Mouse (Mus musculus): ENCODE results near the gene Ncapd2. TPM values are rescaled to one million over a fixed set of nuclear protein-coding genes. Genes with fewer than 3 reads are reported as not detected.
A peak's percentile ranks its signal among the peaks of the same experiment; 100 is the strongest.

Gene Ncapd2
- polyA plus RNA-seq, 1 experiment: 21.6 TPM

- DNase-seq (ENCODE audit: low read depth): no peak
Observed at GRCm38 (mm10) chr6:125213715-125214114, 22.2 kb upstream of the Ncapd2 start.

GRCm38 (mm10) chr6:125213129-125213528 lies 21.6 kb upstream of the Ncapd2 start:
- DNase-seq (ENCODE audit: low read depth): no peak

DNA sequence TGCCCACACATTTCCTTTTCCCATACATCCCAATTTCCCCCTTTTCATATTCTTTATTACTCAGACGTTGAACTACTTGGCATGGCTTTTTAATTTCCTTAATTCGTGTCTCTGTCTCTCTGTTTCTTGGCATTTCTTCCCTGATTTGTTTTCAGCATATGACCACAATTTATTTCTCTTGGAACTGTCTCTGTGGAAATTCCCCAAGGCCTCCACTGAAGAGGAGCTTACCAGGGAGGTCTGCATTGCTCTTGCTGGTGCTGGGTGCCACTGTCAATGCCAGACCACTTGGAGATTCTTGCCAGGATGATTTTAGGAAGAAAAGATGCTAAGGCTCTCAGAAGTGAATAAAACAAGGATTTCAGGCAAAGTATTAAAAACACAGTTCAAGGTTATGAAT lies 21.1 kb upstream of the Ncapd2 start:
- DNase-seq (ENCODE audit: low read depth): no peak

DNA sequence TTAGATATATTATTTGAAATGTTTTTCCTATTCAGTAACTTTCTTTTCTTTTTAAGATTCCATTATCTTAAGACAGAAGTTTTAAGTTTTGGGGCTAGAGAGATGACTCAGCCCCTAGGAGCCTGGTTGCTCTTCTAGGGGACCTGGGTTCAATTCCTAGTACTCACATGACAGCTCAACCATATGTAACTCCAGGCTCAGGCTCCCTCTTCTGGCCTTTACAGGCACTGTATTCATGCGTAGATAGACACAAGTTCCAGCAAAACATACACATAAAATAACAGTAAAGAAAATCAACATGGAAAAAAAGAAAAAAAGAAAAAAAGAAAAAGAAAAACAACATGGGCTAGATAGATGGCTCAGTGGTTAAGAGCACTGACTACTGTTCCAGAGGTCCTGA lies 18.9 kb upstream of the Ncapd2 start:
- DNase-seq (ENCODE audit: low read depth): no peak

GRCm38 (mm10) chr6:125197166-125197565 lies 5.7 kb upstream of the Ncapd2 start:
- no peak for DNase-seq (ENCODE audit: low read depth)

DNA sequence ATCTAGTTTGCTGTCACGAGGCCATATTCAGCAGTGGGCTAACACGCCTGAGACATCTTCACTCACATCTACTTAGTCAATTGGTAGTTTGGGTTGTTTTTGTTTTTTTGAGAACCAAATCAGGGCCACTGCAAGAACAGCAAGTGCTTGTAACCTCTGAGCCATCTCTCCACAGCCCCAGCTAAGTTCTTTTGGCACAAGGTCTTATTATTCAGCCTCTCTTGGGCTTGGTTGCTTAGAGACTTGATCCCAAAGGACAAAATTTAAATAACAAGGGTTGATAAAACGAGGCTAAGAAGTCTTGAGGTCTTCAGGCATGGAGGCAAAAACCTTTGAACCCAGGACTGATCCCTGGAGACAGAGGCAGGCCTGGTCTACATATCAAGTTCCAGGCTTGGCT lies 4.8 kb upstream of the Ncapd2 start:
- no peak for DNase-seq (ENCODE audit: low read depth)

DNA sequence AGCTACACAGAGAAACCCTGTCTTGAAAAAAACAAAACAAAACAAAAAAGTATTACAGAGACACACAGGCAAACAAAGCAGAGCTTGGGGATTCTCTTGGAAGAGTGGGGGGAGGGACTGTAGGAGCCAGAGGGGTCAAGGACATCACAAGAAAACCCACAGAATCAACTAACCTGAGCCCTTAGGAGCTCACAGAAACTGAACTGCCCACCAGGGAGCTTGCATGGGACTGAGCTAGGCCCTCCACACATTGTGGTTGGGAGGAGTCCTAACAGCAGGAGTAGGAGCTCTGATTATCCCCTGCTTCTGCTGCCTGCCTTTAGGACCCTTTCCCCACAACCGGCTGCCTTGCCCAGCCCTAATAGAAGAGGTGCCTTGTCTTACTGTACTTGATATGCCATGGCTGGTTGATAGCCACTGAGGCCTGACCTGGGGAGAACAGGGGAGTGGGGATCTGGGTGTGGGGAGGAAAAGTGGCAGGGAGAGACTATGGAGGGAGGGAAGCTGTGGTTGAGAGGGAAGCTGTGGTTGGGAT lies 4.1 kb upstream of the Ncapd2 start:
- DNase-seq (ENCODE audit: low read depth): no peak

DNA sequence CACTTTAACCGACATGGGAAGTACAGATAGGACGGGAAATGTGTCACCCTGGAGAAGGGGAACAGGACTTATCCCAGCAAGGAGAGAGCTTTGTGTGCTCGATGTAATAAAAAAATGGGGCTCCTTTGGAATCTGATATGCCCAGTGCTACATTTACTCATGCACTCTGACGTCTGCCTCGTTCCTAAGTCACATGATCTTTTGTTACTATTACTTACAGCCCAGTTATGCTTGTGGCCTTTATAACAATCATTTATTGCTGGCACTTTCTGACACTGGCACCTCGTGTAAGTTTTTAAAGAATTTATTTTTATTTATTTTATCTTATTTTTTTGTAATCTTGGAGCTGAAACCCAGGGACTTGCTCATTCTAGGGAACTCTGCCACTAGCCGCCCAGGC lies 1.9 kb upstream of the Ncapd2 start:
- DNase-seq (ENCODE audit: low read depth): no peak

DNA sequence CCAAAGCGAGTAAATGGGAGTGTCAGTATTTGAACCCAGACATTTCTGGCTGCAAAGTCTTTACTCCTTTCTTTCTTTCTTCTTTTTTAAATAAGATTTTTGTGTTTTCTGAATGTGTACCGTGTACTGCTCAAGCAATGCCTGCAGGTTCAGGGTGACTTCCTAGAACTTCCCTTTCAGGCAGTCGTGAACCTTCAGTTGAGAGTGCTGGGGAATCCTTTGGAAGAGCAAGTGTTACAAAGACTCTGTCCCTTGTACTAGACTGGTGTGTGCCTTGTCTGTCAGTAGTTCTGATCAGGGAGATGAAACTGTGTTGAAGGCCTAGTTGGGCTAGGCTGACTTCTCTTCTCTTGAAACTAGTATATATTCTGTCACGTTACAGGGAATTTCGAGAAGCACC lies 1.3 kb upstream of the Ncapd2 start:
- no peak for DNase-seq (ENCODE audit: low read depth)

DNA sequence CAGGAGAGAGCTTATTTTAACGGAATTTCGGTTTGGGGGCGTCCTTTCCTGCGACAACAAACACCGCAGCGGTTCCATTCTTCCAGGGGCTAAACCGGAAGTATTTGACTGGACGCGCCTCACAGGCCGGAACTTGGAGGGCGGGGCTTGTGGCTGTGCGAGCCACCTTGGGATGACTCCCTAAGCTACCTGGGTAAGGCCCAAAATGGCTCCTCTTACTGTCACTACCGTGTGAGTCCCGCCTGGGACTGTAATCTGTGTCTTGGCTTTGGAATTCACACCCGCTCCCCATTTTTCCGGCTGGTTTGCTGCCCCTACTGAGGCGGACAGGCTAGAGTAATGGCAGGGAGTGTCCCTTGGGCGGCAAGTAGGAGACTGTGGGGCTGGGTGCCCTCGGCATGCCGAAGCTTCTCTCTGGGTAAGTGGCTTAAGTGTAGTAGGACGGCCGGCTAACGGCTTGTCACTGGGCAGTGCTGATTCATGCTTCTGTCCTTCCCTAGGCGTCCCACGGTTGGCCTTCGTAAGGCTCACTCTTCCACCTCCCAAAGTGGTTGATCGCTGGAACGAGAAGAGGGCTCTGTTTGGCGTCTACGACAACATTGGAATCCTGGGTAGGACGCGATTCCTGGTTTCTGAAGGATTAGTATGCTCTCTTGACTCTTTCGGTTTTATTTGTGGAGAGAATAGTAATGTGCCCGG lies 664 bp upstream of the Ncapd2 start:
- peak; percentile 59 for DNase-seq (ENCODE audit: low read depth)

DNA sequence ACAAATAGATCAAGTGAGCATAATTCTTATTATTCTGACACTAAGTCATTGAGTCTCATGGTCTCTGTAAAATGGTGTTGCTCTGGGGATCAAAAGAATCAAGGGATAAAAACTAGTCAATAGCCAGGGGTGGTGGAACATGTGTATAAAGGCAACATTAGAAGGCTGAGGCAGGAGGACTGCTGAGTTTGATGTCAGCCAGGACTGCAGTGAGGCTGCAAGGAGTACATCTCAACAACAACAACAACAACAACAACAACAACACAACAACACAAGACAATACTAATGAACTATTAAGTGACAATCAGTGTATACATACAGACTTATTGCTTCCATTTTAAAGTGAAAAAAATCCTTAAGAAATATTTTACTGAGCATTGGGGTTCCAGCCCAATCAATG lies 685 bp downstream of the Ncapd2 start:
- DNase-seq (ENCODE audit: low read depth): no peak

DNA sequence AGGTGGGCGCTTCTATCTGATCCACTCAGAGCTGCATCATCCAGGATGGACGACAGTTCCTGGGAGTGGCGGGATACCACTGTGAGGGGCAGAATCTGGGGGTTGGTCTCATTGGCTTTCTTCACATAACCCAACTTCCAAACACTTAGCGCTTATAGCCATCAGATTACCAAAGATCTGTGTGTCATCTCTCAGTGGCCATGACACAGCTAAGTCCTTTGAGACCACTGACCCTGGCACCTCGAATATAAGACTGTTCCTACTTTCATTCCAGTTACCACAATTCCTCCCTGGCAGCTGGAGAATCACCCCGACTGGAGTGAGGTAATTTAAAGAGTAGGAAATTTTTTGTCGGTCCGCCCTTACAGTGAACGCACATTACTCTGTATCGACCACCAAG lies 5.3 kb downstream of the Ncapd2 start:
- no peak for DNase-seq (ENCODE audit: low read depth)

- no peak for DNase-seq (ENCODE audit: low read depth)
Observed at GRCm38 (mm10) chr6:125182133-125182532, 9.4 kb downstream of the Ncapd2 start.

- no peak for DNase-seq (ENCODE audit: low read depth)
Observed at GRCm38 (mm10) chr6:125179601-125180000, 11.9 kb downstream of the Ncapd2 start.

DNA sequence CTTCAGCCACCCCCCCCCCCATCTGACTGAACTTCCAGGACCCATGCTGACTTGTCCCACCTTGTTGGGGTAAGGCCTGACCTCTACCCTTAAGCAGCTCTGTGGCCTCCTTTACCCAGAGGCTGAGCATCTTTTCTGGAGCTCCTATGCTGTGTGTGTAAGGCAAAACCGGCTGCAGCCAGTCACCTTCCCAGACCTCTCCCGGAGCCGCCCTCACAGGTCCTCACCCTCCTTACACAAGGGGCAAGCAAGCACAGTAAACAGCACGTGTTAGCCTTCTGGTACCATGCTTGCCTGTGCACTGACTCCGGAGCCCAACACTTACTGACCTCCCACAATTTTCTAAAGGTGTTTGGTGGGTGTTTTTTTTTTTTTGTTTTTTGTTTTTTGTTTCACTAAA lies 16.0 kb downstream of the Ncapd2 start:
- no peak for DNase-seq (ENCODE audit: low read depth)

GRCm38 (mm10) chr6:125173256-125173655 lies 18.2 kb downstream of the Ncapd2 start:
- no peak for DNase-seq (ENCODE audit: low read depth)

DNA sequence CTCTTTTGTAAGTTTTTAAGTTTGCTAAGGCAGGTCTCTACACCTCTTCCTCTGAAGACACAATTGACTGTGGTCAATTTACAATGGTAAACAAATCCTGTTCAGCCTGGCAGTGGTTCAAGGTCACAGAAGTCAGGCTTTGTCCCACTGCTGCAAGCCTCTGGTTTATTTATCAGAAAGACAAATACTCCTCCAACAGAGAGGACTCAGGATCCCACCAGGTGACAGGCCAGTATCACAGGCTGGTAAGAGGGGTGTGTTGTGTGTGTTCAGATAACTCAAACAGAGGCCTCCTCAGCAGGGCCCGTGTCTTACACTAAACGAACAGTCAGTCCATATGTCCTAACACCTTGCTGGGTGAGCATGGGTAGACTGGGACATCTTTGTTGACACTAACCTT lies 19.0 kb downstream of the Ncapd2 start:
- no peak for DNase-seq (ENCODE audit: low read depth)

GRCm38 (mm10) chr6:125170194-125170593 lies 21.3 kb downstream of the Ncapd2 start:
- no peak for DNase-seq (ENCODE audit: low read depth)

DNA sequence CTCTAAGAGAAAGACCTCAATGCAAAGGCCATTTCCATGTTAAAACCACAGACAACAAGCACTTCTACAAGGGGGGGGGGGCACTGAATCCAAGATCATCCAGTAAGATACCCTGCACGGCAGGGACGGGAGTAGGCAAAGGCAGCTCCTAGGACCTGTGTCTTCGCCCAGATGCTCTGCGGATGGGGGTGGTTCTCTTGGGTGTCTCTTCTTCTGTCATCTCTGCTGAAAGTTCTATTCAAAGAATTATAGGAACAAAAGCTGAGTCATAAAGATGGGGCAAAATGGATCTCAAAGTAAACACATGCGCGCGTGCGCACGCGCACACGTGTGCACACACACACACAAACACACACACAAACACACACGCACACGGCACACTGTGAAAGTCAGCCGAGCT lies 23.4 kb downstream of the Ncapd2 start:
- no peak for DNase-seq (ENCODE audit: low read depth)

DNA sequence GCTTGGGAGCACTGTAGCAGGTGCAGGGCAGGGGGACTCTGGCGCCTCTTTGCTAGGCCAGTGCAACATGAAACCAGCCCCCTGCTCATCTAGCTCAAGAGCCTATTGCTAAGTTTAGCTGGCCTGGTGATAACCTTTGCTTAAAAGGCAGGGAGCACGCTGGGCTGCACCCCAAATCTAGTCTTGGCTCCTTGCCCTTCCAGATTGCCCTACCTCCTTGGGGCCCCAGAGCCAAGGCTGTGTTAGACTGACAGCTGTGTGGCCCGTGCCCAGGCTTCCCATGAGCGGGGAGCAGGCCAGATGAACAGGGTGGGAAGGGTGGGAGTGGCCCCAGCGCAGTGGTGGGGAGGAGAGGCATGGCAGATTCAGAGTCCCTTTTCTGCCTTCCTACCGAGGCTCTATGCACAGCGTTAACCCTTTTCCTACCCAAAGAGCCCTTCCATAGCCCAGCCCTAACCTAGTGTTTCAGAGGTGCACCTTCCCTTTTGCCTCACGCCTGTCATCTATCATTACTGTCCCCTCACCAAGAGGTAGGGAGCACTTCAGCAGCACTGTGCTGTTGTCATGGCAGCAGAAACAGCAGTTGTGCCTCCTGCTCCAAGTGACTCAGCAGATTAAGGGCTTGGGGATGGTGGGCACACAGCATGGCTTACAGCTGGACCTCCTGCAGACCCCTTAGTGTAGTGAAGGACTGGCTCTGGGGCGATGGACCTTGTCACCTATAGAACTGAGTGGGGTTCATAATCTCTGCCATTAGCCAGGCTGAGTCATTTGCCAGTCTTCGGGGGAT lies 24.4 kb downstream of the Ncapd2 start:
- no peak for DNase-seq (ENCODE audit: low read depth)

DNA sequence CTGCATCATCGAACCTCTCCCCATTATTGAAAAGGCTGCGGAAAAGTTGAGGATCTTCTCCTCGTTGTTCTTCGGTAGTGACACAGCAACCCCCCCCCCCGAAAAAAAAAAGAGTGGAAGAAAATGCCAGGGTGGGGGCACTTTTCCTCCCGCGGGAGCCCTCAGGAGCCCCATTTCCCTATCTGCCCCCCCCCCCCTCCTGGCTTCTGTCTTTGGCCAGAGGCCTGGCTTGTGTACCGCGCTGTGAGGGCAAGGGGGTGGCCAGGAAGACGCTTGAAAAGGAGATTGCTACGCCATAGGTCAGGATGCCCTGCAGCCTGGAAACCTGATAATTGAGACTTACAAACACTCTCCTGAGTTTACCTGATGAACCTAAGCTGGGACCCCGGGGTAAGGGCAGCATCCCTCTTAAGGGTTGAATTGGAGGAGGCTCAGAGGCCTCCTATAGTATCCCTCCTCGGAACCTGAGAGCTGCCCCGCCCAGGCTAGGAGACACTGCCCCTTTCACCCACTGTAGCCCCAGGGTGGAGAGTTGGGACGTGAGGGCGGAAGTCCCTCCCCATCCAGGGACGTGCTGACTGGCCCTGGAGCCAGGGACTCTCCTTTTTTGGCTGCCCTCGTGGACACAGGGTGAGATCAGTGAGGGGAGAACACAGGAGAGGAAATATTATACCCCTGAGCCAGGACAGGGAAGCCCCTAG lies 25.3 kb downstream of the Ncapd2 start, which contains the start of gene Gapdh:
TSS of gene Gapdh (minus strand) at position 417 of the 701 bp plus-strand sequence.
- no peak for DNase-seq (ENCODE audit: low read depth)

DNA sequence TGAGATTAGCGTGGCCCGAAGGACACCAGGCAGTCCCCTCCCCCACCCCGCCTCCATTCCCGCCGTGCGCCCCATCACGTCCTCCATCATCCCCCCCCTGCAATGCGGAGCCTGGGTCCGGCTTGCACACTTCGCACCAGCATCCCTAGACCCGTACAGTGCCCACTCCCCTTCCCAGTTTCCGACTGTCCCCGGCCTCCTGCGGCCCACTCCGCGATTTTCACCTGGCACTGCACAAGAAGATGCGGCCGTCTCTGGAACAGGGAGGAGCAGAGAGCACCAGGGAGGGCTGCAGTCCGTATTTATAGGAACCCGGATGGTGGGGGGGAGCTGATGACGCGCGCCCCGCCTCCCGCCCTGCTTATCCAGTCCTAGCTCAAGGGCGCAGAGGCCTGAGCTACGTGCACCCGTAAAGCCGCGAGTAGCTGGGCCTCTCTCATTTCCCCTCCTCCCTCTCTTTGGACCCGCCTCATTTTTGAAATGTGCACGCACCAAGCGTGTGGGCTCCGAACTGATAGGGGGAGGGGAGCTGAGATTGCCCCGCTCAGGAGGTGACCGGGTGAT lies 26.1 kb downstream of the Ncapd2 start:
- DNase-seq (ENCODE audit: low read depth): no peak

Data from gonadal fat pad, adult 2 months (tissue).